Mouse (Mus musculus) megakaryocyte, adult 5-6 weeks (primary cell): Measurements from ENCODE around the gene Nme7. TPM values are rescaled to one million over a fixed set of nuclear protein-coding genes. Genes with fewer than 3 reads are reported as not detected.

Experiments used
- ATAC-seq: 2 replicates; pipeline ENCODE4 v1.8.0; 2016; ENCODE audit warnings: mild to moderate bottlenecking, inconsistent platforms; ENCODE audit not compliant: poor library complexity, severe bottlenecking
- total RNA-seq, 2 experiments: library from RNA; stranded (forward) in 1 of 2; stranded (reverse) in 1 of 2; fragments of 153-499, 151-499 nt in 1 of 2; fragments of 221-1000, 200-1000 nt in 1 of 2; gene quantifications; 2 replicates each; pipeline versions ENCODE4 v1.2.3 to v1.2.4; 2015 to 2017

Gene Nme7
- total RNA-seq, 2 experiments from 2014 or later, result 15.5 to 19.6 TPM

DNA sequence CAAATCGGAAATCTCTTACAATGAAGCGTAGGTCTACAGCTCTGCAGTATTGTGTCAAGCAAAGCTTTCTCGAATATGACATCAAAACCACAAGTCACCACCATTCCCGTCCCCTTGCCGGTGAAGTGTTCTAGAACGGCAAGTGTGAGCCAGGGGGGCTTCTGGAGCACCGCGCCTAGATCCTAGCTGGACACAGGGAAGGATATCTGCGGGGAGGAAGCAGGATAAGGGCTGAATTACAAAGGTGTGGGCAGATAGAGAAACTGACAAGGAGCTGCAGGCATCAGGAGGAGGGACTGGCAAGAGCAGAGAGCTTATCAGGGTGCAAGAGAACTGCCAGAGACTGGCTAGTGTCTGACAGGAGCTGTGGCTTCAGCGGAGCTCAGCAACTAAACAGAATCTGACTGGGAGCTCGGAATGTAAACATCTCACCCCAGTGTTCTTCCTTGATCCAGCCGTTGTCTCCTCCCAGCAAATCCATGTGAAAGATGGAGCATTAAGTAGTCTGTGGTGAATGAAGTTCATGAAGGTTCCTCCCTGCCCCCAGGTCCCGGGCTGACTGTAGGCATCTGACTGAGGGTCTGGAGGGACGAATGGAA is 15.7 kb downstream of the Nme7 start:
- ATAC-seq, result no peak

DNA sequence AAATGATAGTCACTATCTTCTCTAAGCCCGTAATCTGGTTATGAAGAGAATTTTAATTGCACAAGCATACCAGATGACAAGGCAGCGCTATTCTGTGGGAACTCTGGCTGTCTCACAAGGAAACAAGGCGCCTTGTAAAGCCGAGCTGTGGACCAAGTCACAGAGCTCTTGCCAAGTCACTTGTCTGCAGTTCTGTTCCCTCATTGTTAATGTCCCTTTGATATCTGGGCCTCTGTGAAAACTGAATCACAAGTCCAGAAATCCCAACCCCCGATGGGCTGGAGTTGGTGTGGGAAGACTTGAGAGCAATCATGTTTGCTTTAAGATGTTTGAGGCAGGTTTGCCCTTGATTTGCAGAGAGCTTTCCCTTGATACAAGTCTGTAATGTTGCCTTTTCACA is 16.8 kb downstream of the Nme7 start:
- no peak for ATAC-seq

DNA sequence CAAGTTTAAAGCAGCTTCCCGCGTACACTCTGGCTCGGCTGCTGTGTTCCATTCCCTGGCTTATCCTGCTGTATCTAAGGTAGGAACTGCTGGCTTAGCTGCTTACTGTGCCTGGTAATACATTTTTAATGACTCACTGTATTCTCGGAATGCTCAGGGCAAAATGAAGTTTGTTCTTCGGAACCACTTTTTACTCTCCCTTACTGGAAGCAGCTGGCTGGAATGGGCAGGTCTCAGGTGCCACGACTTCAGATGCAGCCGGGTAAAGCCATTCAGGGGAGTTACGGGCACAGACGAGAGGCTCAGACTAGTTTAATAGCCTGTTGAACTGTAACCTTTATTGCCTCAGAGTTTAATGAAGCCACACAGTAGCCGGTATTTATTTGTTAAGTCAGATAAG is 17.5 kb downstream of the Nme7 start:
- ATAC-seq, result no peak

DNA sequence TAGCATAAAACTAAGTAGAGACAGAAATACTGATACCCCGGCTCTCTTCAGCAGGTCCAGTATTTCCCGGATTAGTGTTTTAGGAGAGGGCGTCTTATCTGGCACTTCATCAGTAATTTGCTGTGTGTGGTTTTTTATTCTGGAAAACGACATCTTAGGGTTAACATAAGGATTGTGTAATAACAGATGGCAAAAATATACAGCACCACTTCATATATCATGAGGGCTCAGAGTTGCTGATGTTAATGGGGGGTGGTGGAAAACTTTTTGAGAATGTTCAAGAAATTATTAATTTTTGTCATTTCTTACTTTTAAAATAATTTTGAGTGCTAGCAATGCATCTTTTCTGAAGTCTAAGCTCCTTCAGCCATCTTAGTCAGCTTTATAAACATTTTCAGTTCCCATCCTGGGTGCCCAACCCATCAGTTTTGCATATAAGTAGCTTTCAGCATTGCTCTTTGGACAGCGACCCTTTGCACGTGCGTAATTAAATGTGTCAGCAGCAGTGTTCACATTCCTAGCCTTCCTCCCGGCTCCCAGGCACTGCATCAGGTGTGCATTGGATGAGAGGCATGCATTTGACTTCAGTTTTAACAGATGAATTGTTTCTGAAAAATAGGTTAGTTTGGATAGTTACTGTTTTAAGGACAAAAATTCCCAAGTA is 19.2 kb downstream of the Nme7 start:
- no peak for ATAC-seq

DNA sequence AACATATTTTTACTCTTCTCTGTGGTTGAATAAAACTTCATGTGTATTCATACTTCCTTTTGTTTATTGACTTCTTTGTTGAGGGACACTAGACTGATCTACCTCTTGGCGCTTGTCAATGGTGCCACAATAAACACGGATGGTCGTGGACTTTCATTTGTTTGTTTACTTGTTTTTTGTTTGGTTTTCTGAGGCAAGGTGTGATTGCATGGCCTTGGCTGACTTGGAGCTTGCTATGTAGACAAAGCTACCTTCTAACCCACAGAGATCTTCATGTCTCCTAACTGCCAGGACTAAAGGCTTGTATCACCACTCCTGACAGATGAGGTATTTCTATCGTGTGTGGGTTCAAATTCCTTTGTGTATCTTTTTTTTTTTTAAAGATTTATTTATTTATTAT is 20.3 kb downstream of the Nme7 start:
- no peak for ATAC-seq

DNA sequence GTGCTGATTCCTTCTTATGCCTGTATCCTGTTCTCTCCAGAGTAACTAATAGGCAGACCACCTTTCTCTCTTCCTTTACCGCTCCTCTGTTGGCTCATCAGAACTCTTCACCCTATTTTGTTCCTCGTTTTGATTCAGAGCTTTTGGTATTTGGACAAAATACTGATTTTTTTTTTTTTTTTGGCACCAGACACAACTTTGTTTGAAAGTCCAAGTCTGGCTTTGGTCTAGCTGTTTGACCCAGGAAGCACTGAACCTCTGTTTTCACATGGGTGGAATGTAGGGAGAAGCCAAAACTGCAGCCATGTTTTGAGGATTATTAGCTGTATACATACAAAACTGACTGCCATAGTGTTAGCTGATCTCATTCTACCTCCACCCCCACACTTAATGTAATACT is 21.0 kb downstream of the Nme7 start:
- no peak for ATAC-seq

DNA sequence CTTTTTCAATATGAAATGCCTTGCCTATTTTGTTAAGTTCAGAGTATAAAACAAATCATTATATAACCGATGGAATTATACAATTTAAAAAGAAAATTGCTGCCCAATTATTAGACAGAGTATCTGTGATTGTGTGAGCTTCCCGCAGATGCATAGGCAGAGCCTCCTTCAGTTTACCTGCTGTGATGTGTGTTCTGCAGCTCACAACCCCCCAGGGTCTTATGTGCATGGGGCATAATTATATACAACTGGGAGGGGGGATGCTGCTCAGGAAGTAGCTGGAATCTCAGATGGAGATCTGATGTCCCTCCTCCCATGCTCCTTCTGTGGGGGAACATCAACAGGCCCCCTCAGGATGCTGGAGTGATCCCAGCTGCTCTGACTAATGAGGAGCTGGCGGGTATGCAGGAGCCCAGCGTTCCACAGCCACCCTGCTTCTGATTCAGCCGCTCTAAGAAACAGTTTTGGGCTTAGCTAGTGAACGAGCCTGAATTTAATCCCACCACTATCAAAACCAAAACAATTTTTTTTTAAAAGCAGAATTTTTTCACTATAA is 22.8 kb downstream of the Nme7 start:
- no peak for ATAC-seq

DNA sequence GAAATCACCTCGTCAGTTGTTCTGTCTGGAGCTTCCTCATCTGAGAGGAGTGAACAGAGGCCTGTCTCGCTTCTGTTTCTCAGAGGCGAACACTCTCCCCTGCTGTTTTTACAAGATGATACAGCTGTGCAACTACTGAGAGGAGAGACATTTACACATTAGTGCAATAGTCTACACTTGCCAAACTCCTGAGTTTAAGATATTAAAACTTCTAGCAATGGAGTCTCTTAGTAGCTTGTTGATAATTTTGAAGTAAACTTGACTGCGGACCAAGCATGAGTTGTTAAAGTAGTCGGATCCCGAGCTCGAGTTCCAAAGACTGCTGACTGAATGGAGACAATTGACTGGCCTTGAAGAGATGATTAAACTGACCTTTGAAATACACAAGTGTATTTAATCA is 23.8 kb downstream of the Nme7 start:
- no peak for ATAC-seq

DNA sequence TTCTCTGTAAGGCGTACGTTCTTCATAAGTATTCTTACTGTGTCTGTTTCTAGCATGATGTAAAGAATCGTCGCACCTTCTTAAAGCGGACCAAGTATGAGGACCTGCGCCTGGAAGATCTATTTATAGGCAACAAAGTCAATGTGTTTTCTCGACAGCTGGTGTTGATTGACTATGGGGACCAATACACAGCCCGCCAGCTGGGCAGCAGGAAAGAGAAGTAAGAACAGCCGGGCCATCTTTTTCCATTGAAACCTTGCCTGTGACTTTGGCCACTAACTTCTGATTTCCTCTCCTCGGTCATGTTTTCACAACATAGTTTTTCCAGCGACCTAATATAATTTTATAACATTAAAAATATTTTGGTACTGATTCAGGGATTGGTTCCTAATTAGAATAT is 28.6 kb downstream of the Nme7 start:
- ATAC-seq, result no peak

DNA sequence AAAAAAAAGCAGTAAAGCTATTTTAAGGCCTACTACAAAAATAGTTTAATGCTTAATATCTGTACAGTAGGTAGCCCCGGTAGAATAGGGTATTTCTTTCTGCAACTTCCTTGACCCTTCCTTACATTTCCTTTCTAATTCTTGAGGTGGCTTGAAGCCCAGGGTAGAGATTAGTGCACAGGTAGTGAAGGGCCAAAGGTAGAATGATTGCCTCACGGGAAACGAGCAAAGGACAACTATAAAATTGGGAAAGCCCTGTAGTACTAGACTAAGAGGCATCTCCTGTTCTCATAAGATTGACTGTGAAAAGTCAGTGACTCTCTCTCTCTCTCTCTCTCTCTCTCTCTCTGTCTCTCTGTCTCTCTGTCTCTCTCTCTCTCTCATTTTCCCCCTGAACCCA is 31.5 kb downstream of the Nme7 start:
- ATAC-seq, result no peak

DNA sequence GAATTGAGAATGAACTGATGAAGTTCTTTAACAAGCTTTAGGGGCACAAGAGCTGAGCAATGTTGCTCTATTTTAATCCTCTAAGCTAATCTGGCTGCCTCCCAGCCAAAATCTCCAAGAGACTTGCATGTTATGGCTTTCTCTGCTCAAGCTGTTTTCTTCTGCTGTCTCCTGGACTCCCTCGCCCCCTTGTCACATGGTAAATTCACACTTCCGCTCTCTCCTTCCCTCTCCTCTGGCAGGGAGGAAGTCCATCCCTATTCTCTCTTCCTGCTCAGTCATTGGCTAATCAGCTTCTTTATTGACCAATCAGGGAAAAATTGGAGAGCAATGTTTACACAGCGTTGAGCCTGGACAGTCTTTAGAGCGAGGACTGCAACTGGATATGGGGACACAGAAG is 31.9 kb downstream of the Nme7 start:
- peak; percentile 45; the same call in 1 of the 2 replicates for ATAC-seq

DNA sequence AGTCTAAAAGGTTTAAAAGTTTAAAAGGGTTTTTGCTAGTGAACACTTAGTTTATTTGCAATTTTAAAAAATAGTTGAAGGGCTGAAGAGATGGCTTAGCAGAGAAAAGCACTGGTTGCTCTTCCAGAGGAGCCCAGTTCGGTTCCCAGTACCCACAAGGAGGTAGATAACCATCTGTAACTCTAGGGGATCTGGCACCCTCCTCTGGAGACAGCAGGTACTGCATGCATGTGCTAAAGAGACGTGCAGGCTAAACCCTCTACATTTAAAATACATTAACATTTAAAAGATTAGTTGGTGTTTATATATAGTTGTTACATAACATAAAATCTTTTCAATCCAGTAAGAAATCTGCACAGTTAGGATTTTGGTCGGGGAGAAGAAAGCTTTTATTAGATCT is 38.2 kb downstream of the Nme7 start:
- peak; percentile 59 for ATAC-seq

DNA sequence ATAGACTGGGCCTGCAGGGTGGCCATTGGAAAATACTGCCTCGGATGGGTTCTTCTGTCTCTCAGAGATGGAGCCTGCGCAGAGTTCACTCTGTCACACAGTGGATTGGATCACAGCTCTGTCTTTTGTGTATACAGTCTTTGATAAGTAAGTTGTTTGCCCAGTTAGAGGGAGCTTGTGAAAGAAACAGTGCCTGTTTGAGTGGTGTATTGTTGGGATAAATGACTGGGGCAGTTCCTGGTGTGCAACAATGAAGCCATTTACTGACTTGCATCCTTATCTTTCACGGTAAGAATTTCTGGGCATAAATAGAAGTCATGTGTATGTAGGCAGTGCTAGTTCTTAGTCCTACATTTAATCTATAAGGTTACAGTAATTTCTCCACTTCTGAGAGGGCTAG is 49.5 kb downstream of the Nme7 start:
- no peak for ATAC-seq

DNA sequence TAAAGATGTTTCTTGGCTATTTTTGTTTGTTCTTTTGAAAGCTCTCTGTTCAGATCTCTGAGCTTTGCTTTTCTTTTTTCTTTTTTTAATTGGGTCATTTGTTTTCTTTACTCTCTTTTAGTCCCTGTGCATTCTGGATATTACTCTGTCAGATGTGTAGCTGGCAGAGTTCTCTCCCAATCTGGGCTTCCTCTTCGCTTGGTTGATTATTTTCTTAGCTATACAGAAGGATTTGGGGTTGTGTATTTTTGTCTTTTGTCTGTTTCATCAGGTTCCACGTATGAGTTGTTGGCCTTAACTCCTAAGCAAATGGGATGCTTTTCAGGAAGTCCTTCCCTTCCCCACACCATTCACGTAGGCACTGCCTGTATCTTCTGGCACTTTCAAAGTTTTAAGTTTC is 54.1 kb downstream of the Nme7 start:
- no peak for ATAC-seq

DNA sequence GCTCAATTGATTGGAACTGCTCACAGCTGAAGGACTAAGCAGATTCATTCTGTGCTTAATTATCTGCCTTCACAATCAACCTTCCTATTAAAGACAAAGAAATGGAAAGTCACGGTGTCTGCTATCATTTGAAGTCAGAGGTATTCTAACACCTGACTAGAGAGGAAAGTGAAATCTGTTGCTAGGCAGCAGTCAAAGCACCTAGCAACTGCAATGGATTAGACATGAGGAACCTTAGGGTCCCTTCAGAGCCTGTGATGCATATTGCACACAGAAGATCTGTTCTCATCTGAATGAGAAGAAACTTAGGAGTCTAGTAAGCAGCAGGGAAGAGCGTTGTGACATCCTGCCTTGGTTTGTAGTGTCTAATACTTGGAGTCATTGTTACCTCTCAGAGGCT is 58.1 kb downstream of the Nme7 start:
- ATAC-seq, result no peak

DNA sequence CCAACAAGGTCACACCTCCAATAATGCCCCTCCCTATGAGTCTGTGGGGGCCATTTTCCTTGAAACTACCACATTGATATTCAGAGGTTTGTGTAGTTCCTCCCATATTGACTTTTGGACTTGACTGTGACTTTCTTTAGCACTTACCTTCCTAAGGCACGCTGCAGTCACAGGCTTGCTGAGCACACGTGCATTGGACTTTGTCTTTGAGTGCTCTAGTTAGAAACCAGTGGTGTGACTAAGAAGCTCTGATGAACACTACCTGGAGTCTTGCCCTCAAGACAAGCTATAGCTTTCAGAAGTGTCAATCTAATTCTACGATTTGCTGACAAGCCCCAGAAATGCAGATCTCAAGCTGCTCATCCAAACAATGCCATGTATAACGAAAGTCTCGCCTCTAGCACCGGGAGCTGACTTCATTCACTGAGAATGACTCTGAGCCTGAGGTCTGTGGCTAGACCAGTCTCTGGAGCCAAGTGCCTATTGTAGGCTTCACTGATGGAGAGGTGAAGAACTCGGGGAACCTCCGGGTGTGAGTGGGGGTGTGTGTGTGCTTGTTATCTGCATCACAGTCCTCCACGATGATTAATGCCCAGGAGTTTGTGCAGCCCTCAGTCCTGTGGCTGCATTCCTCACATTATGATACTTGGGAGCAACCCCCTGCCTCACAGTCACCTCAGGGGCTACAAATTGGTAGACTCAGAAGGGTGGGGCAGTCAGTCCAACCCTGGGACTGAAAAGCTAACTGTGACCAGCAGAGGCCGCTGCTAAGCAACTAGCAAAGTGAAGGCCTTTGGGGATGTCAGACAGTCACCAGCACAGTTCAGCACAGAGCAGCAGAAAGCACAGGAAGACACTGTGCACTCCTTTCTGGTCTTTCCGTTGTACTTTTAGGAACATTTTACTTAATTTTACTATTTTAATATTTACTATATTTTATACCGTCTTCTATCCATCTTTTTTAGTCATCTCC is 62.5 kb downstream of the Nme7 start:
- peak; percentile 96 for ATAC-seq

DNA sequence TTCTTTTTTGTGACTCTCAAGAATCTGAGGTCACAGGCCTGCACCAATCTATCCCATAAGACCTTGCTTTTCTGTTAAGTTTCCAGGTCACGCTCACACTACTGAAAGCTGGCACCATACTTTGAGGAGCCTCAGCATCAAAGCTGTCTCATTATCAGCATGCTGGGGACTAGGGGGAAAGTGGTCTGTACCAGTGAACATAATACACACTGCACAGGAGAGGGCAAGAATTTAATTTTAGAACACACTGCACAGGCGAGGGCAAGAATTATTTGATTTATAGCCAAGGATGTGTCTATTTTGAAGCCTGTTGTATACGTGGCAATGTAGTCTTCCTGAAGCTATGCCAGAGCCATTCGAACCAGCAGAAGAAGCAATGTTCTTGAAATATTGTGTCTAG is 64.2 kb downstream of the Nme7 start:
- ATAC-seq, result no peak

DNA sequence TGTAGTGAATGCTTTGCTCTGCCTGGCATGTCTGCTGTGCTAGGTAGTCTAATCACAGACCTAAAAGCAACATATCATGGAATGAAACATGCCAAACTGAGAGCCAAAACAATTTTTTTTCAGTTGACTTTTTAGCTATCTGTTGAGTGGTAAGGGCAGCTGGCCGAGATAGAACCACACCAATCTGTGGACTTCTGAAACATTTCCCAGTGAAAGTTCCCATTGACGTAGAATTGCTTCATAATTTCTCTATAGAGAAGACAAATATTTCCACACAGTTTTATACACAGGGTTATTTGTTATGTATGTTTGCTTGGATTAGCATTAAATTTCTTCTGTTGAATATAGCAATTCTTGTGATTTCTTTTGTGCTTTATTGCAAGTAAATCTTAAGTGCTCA is 65.9 kb downstream of the Nme7 start:
- no peak for ATAC-seq

DNA sequence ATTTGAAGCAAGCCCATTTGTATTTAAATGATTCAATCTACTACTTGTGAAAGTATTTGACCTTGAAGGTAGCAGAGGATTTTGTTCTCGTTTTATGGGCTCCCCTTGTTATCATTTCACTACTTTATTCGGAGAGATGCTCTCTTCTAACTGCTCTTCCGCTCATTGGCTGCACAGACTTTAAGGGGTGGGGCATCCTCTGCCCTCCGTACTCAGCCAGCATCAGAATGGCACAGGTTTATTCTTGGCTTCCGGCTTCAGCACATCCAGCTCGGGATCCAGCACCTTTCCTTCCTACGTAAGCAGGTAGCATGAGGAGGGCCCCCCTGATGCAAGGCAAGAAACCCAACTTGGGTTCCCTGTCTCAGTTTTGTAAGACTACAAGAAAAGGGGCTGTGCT is 69.1 kb downstream of the Nme7 start:
- ATAC-seq, result no peak

DNA sequence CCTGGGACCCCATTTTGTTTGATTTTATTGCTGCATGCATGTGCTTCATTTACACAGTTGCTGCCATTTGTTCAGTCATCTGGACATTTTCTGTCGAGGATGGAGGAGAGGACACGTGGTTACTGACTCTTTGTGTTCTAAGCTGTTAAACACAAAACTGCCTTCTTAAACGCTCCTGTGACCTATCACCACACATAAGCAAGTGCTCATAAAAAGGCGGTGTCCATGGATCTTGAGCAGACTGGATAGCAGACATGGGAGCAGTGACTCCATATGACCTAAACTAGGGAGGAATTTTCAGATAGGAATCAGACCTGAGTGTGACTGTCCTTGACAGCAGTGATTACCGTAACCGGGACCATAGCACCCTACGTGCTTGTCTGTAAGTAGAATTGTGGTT is 70.1 kb downstream of the Nme7 start:
- ATAC-seq, result no peak

DNA sequence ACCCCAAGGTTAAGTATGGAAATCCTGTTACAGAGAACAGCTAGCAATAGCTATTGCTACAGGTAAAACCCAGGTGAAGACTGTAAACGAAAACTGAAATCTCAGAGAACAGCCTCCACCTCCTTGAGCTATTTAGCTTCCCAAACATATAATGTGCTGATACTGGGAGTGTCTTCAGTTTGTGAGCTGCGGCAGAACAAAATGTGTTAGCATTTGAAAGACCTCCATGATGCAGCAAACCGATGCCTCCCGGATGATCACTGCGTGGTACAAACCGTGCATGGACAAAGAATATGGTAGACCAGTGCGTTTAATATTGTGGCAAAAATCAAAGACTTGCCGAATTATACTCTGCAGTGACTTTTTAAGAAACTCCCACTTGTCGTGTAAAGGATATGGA is 71.7 kb downstream of the Nme7 start:
- ATAC-seq, result no peak
